Mouse (Mus musculus) lung, adult 2 months (tissue): ENCODE data around the gene Hsd17b14. TPM values are rescaled to one million over a fixed set of nuclear protein-coding genes. Genes with fewer than 3 reads are reported as not detected.
A peak's percentile ranks its signal among the peaks of the same experiment; 100 is the strongest.

Experiments used
- DNase-seq: peaks from one replicate; pipeline ENCODE4 v3.0.0; 2022
- H3K4me1 ChIP-seq: fragments of 200-500 bp; 2 replicates; pipeline ENCODE4 v1.6.1; 2011; ENCODE audit warnings: low read length; ENCODE audit not compliant: control insufficient read depth, insufficient read depth
- H3K4me3 ChIP-seq: fragments of 200-500 bp; replicated peaks from 2 replicates; pipeline ENCODE3; 2011; ENCODE audit warnings: low read depth, mild to moderate bottlenecking, control low read depth, low read length; ENCODE audit errors: extremely low read depth
- CTCF ChIP-seq: fragments of 200-500 bp; IDR thresholded peaks from 2 replicates; pipeline ENCODE4 v1.5.1; 2011; ENCODE audit warnings: mild to moderate bottlenecking, low read length, control low read depth; ENCODE audit not compliant: insufficient read depth
- POLR2A ChIP-seq: fragments of 200-500 bp; IDR thresholded peaks from 2 replicates; pipeline ENCODE4 v1.6.1; 2011; ENCODE audit warnings: low read depth, mild to moderate bottlenecking, control low read depth, low read length, borderline replicate concordance; ENCODE audit errors: extremely low read depth
- WGBS: fragments of 180-500 bp; shearing (Covaris S2); methylation state at CpG from one replicate; pipeline ENCODE4 v1.1.7; 2018; 5-methylcytosine and 5-hydroxymethylcytosine counted together
- polyA plus RNA-seq: library from polyadenylated mRNA; depleted of rRNA; stranded (reverse); fragments of >200 nt; gene quantifications from 2 replicates; pipeline ENCODE4 v1.2.3, GENCODE M21; 2012

Hsd17b14 gene
- polyA plus RNA-seq, 1 experiment: 3.0 TPM

GRCm38 (mm10) chr7:45574472-45575379 is 20.0 kb downstream of the Hsd17b14 start:
- DNase-seq: no peak
- Histone ChIP-seq H3K4me3 (no peak overlapping the region), H3K4me1 (peaks cover 7% of the 10 kb centered on the region)
- no peak for TF ChIP-seq CTCF
- no peak for TF ChIP-seq POLR2A
- 84% methylated on average over 15 of the region's 15 CpGs for WGBS

- WGBS: 89% methylated on average over 6 of the region's 6 CpGs
- TF ChIP-seq CTCF (no peak), POLR2A (no peak)
- no peak overlapping the region for H3K4me3 ChIP-seq
- DNase-seq: no peak
- H3K4me1 ChIP-seq: no peaks in the 10 kb centered on the region
Observed at GRCm38 (mm10) chr7:45585923-45586322, 31.2 kb downstream of the Hsd17b14 start.

- no peak for TF ChIP-seq CTCF
- no peak for TF ChIP-seq POLR2A
- no peak for DNase-seq
- no peaks in the 10 kb centered on the region for H3K4me1 ChIP-seq
- H3K4me3 ChIP-seq: no peak overlapping the region
- WGBS: 93% methylated on average over 23 of the region's 23 CpGs
Observed at GRCm38 (mm10) chr7:45587631-45588592, 33.2 kb downstream of the Hsd17b14 start.

- TF ChIP-seq CTCF: peak; percentile 91
- TF ChIP-seq POLR2A: peak; percentile 31; the same call in 1 of the 2 replicates
- WGBS: 5% methylated on average over 19 of the region's 19 CpGs
- Histone ChIP-seq H3K4me3 (peak overlapping the region; percentile 36), H3K4me1 (no peaks in the 10 kb centered on the region)
- DNase-seq: peak; percentile 87
Observed at GRCm38 (mm10) chr7:45589173-45589572, 34.5 kb downstream of the Hsd17b14 start.

- Histone ChIP-seq H3K4me3 (no peak overlapping the region), H3K4me1 (no peaks in the 10 kb centered on the region)
- WGBS: 92% methylated on average over 5 of the region's 5 CpGs
- TF ChIP-seq POLR2A (no peak), CTCF (no peak)
- DNase-seq: no peak
Observed at GRCm38 (mm10) chr7:45589898-45590297, 35.2 kb downstream of the Hsd17b14 start.

GRCm38 (mm10) chr7:45590874-45591273 is 36.2 kb downstream of the Hsd17b14 start:
- no peaks in the 10 kb centered on the region for H3K4me1 ChIP-seq
- no peak for TF ChIP-seq CTCF
- TF ChIP-seq POLR2A: no peak
- H3K4me3 ChIP-seq: no peak overlapping the region
- WGBS: 57% methylated on average over 3 of the region's 3 CpGs
- DNase-seq: no peak

- no peak for TF ChIP-seq CTCF
- TF ChIP-seq POLR2A: no peak
- no peak for DNase-seq
- no peaks in the 10 kb centered on the region for H3K4me1 ChIP-seq
- no peak overlapping the region for H3K4me3 ChIP-seq
- 50% methylated on average over 7 of the region's 7 CpGs for WGBS
Observed at GRCm38 (mm10) chr7:45591880-45592279, 37.2 kb downstream of the Hsd17b14 start.

- Histone ChIP-seq H3K4me1 (no peaks in the 10 kb centered on the region), H3K4me3 (no peak overlapping the region)
- TF ChIP-seq CTCF (peak; percentile 77), POLR2A (no peak)
- peak; percentile 69 for DNase-seq
- 18% methylated on average over 10 of the region's 10 CpGs for WGBS
Observed at GRCm38 (mm10) chr7:45593118-45593815, 38.6 kb downstream of the Hsd17b14 start.

- WGBS: 86% methylated on average over 4 of the region's 4 CpGs
- no peak for TF ChIP-seq CTCF
- TF ChIP-seq POLR2A: no peak
- Histone ChIP-seq H3K4me3 (no peak overlapping the region), H3K4me1 (no peaks in the 10 kb centered on the region)
- no peak for DNase-seq
Observed at GRCm38 (mm10) chr7:45595176-45595575, 40.5 kb downstream of the Hsd17b14 start.
